Mouse (Mus musculus) kidney, postnatal 0 days (tissue): ENCODE data around the gene Slitrk3. TPM values are rescaled to one million over a fixed set of nuclear protein-coding genes. Genes with fewer than 3 reads are reported as not detected.

Source experiments
- ATAC-seq: fragments of 200-750 bp; cut with Nextera tagmentation; replicated peaks from 2 replicates; pipeline ENCODE4 v1.8.0; 2017; ENCODE audit warnings: low read depth, moderate number of reproducible peaks, moderate TSS enrichment, moderate library complexity; ENCODE audit not compliant: low FRiP score
- DNase-seq: peaks from one replicate; pipeline ENCODE4 v3.0.0-alpha.2; 2016; ENCODE audit warnings: low spot score
- H3K27ac ChIP-seq: fragments of 300-500 bp; sonication (generic); 2 replicates; pipeline ENCODE4 v1.5.1; 2014; ENCODE audit warnings: mild to moderate bottlenecking
- H3K27me3 ChIP-seq: fragments of 300-500 bp; sonication (generic); 2 replicates; pipeline ENCODE4 v1.6.1; 2014; ENCODE audit warnings: low read length, mixed read lengths; ENCODE audit not compliant: insufficient read depth
- H3K36me3 ChIP-seq: fragments of 300-500 bp; sonication (generic); 2 replicates; pipeline ENCODE4 v1.6.1; 2014; ENCODE audit warnings: low read length, mixed read lengths; ENCODE audit not compliant: insufficient read depth
- H3K4me1 ChIP-seq: fragments of 300-500 bp; sonication (generic); replicated peaks from 2 replicates; pipeline ENCODE4 v1.6.1; 2014; ENCODE audit warnings: antibody characterized with exemption, low read length, mixed read lengths; ENCODE audit not compliant: insufficient read depth
- H3K4me2 ChIP-seq: fragments of 300-500 bp; sonication (generic); 2 replicates; pipeline ENCODE4 v1.6.1; 2014; ENCODE audit warnings: mild to moderate bottlenecking, low read length, moderate library complexity, mixed read lengths
- H3K4me3 ChIP-seq: fragments of 300-500 bp; sonication (generic); replicated peaks from 2 replicates; pipeline ENCODE4 v1.5.1; 2014; ENCODE audit warnings: low read depth, low read length
- H3K9ac ChIP-seq: fragments of 300-500 bp; sonication (generic); 2 replicates; pipeline ENCODE4 v1.6.1; 2014; ENCODE audit warnings: low read depth, low read length
- H3K9me3 ChIP-seq: fragments of 300-500 bp; sonication (generic); replicated peaks from 2 replicates; pipeline ENCODE4 v1.6.1; 2016; ENCODE audit warnings: low read length, inconsistent platforms, mixed read lengths
- CTCF ChIP-seq: IDR thresholded peaks from 2 replicates; pipeline ENCODE4 v1.5.1; 2016; ENCODE audit warnings: antibody characterized with exemption, low read depth, mild to moderate bottlenecking, moderate library complexity
- WGBS: fragments of 180-500 bp; shearing (Covaris S2); extraction: QIAGEN DNeasy Blood & Tissue Kit; methylation state at CpG from one replicate; pipeline ENCODE4 v1.1.7; 2014; 5-methylcytosine and 5-hydroxymethylcytosine counted together
- polyA plus RNA-seq: library from polyadenylated mRNA; unstranded; fragments of >200 nt; fragmentation: Nextera tagmentation; extraction: Ambion mirVana; gene quantifications from 2 replicates; pipeline ENCODE4 v1.2.1, GENCODE M21; 2015

Gene Slitrk3
- polyA plus RNA-seq, 1 experiment from 2014 or later = 0.03 TPM

- no peak for TF ChIP-seq CTCF
- H3K27me3 ChIP-seq = peaks cover 24% of the 10 kb centered on the region
- 36% methylated on average over 5 of the region's 5 CpGs for WGBS
- H3K9me3 ChIP-seq = no peaks in the 10 kb centered on the region
- no peak overlapping the region for H3K4me3 ChIP-seq
- no peaks in the 10 kb centered on the region for H3K36me3 ChIP-seq
- no peak overlapping the region for H3K9ac ChIP-seq
- no peak overlapping the region for H3K4me2 ChIP-seq
- DNase-seq (no peak), ATAC-seq (no peak)
- no peaks in the 10 kb centered on the region for H3K4me1 ChIP-seq
- no peak overlapping the region for H3K27ac ChIP-seq
Measured at GRCm38 (mm10) chr3:73056044-73056438, 1.6 kb downstream of the Slitrk3 start.

- no peak overlapping the region for H3K4me3 ChIP-seq
- no peak for DNase-seq
- no peaks in the 10 kb centered on the region for H3K9me3 ChIP-seq
- no peaks in the 10 kb centered on the region for H3K36me3 ChIP-seq
- H3K4me1 ChIP-seq = no peaks in the 10 kb centered on the region
- no peak overlapping the region for H3K4me2 ChIP-seq
- H3K27me3 ChIP-seq = peaks cover 24% of the 10 kb centered on the region
- ATAC-seq = no peak
- no peak overlapping the region for H3K27ac ChIP-seq
- no peak overlapping the region for H3K9ac ChIP-seq
- WGBS = 34% methylated on average over 7 of the region's 7 CpGs
- no peak for TF ChIP-seq CTCF
Measured at GRCm38 (mm10) chr3:73055399-73056043, 2.1 kb downstream of the Slitrk3 start.

- WGBS = 3% methylated on average over 26 of the region's 26 CpGs
- Histone ChIP-seq H3K27me3 (peaks cover 23% of the 10 kb centered on the region), H3K4me1 (no peaks in the 10 kb centered on the region), H3K4me2 (peak overlapping the region; percentile 64), H3K4me3 (peak overlapping the region; percentile 36), H3K36me3 (no peaks in the 10 kb centered on the region), H3K9me3 (no peaks in the 10 kb centered on the region), H3K27ac (no peak overlapping the region), H3K9ac (no peak overlapping the region)
- no peak for TF ChIP-seq CTCF
- ATAC-seq = no peak
- DNase-seq = peak; percentile 15
Measured at GRCm38 (mm10) chr3:73053451-73053931, 4.1 kb downstream of the Slitrk3 start.

- DNase-seq (peak; percentile 81), ATAC-seq (no peak)
- Histone ChIP-seq H3K27me3 (no peaks in the 10 kb centered on the region), H3K4me1 (no peaks in the 10 kb centered on the region), H3K36me3 (no peaks in the 10 kb centered on the region), H3K4me3 (no peak overlapping the region), H3K9me3 (no peaks in the 10 kb centered on the region), H3K27ac (no peak overlapping the region), H3K4me2 (no peak overlapping the region), H3K9ac (no peak overlapping the region)
- TF ChIP-seq CTCF = peak; percentile 90
- WGBS = 4% methylated on average over 3 of the region's 3 CpGs
Measured at GRCm38 (mm10) chr3:73046248-73046647, 11.4 kb downstream of the Slitrk3 start.

- Histone ChIP-seq H3K9ac (no peak overlapping the region), H3K27me3 (no peaks in the 10 kb centered on the region), H3K36me3 (no peaks in the 10 kb centered on the region), H3K4me3 (no peak overlapping the region), H3K27ac (no peak overlapping the region), H3K9me3 (no peaks in the 10 kb centered on the region), H3K4me1 (no peaks in the 10 kb centered on the region), H3K4me2 (no peak overlapping the region)
- no peak for TF ChIP-seq CTCF
- DNase-seq = no peak
- ATAC-seq = no peak
Measured at GRCm38 (mm10) chr3:73042256-73042655, 15.3 kb downstream of the Slitrk3 start.

GRCm38 (mm10) chr3:73006045-73006444 is 51.6 kb downstream of the Slitrk3 start:
- no peaks in the 10 kb centered on the region for H3K4me1 ChIP-seq
- DNase-seq (no peak), ATAC-seq (no peak)
- H3K36me3 ChIP-seq = no peaks in the 10 kb centered on the region
- H3K4me3 ChIP-seq = no peak overlapping the region
- no peak overlapping the region for H3K4me2 ChIP-seq
- no peak overlapping the region for H3K27ac ChIP-seq
- 9% methylated on average over 6 of the region's 6 CpGs for whole genome bisulfite sequencing
- no peaks in the 10 kb centered on the region for H3K27me3 ChIP-seq
- H3K9me3 ChIP-seq = no peaks in the 10 kb centered on the region
- TF ChIP-seq CTCF = no peak
- no peak overlapping the region for H3K9ac ChIP-seq
